In genomic region chr17:4990911-4991560, GRCm38 (mm10) we compare ENCODE assay signal across 16 mouse cellular contexts. TPM values are rescaled to one million over a fixed set of nuclear protein-coding genes. Genes with fewer than 3 reads are reported as not detected.
DNase-seq lines count a peak whose midpoint lies in the region; ATAC-seq and TF ChIP-seq lines count a peak whose summit lies in the region.
"Had no signal": no experiment of that assay in that cellular context is flagged by ENCODE, and none has a peak within 500 bp of the region (broad histone marks: within the 10 kb centered on the region; RNA-seq: fewer than 3 reads in every experiment).

No protein-coding gene starts in this region.

- ATAC-seq in forebrain, embryonic 11.5 days (replicated peaks; ENCODE audit: low FRiP score) = no peak
- no peak for ATAC-seq in hindbrain, embryonic 16.5 days
- no peak for ATAC-seq in midbrain, embryonic 14.5 days (ENCODE audit: low FRiP score, low TSS enrichment)
- no peak for ATAC-seq in erythroblast, adult 5-6 weeks (replicated peaks; ENCODE audit: low FRiP score, poor library complexity, severe bottlenecking)

- H3K4me3 ChIP-seq in forebrain, embryonic 11.5 days (ENCODE audit: low read depth, low read length) = no peak overlapping the region
- no peak overlapping the region for H3K4me3 ChIP-seq in hindbrain, embryonic 16.5 days (ENCODE audit: low read length)
- no peak overlapping the region for H3K4me3 ChIP-seq in midbrain, embryonic 14.5 days (replicated peaks; ENCODE audit: low read depth, low read length)
- no peak overlapping the region for H3K4me3 ChIP-seq in thymus, adult 2 months (ENCODE audit: control insufficient read depth, insufficient read depth, low read length)
- H3K4me3 ChIP-seq: heart, embryonic 15.5 days had no signal

- no peaks in the 10 kb centered on the region for H3K9me3 ChIP-seq in forebrain, embryonic 11.5 days (ENCODE audit: control insufficient read depth, low read length)
- H3K9me3 ChIP-seq in hindbrain, embryonic 16.5 days (ENCODE audit: control insufficient read depth, low read length) = no peaks in the 10 kb centered on the region
- H3K9me3 ChIP-seq in midbrain, embryonic 14.5 days (ENCODE audit: control insufficient read depth, low read length) = no peaks in the 10 kb centered on the region
- H3K9me3 ChIP-seq: G1E; heart, embryonic 15.5 days had no signal

- peaks cover 8% of the 10 kb centered on the region; the same call in 1 of the 2 replicates for H3K4me1 ChIP-seq in forebrain, embryonic 11.5 days (replicated peaks; ENCODE audit: control insufficient read depth, insufficient read depth, low read length)
- peaks cover 11% of the 10 kb centered on the region for H3K4me1 ChIP-seq in hindbrain, embryonic 16.5 days (ENCODE audit: control insufficient read depth, insufficient read depth, low read depth, low read length)
- peaks cover 15% of the 10 kb centered on the region for H3K4me1 ChIP-seq in midbrain, embryonic 14.5 days (ENCODE audit: control insufficient read depth, insufficient read depth, low read length)
- peaks cover 4% of the 10 kb centered on the region; the same call in 1 of the 2 replicates for H3K4me1 ChIP-seq in thymus, adult 2 months (replicated peaks; ENCODE audit: control insufficient read depth, insufficient read depth, low read length)

- H3K36me3 ChIP-seq in forebrain, embryonic 11.5 days (ENCODE audit: control insufficient read depth, insufficient read depth, low read length) = no peaks in the 10 kb centered on the region
- H3K36me3 ChIP-seq in hindbrain, embryonic 16.5 days (ENCODE audit: control insufficient read depth, insufficient read depth, low read length) = no peaks in the 10 kb centered on the region
- no peaks in the 10 kb centered on the region for H3K36me3 ChIP-seq in midbrain, embryonic 14.5 days (ENCODE audit: control insufficient read depth, insufficient read depth, low read length)
- H3K36me3 ChIP-seq in thymus, adult 2 months (ENCODE audit: control insufficient read depth, insufficient read depth, low read length) = no peaks in the 10 kb centered on the region
- H3K36me3 ChIP-seq: G1E; heart, embryonic 15.5 days had no signal

- H3K9ac ChIP-seq in forebrain, embryonic 11.5 days (ENCODE audit: low read length) = no peak overlapping the region
- 0 out of 2 replicates have a peak overlapping the region, but pooled peaks have one; percentile 17 for H3K9ac ChIP-seq in hindbrain, embryonic 16.5 days (ENCODE audit: low read depth, low read length)
- no peak overlapping the region for H3K9ac ChIP-seq in midbrain, embryonic 14.5 days (replicated peaks; ENCODE audit: low read length)
- H3K9ac ChIP-seq: heart, embryonic 15.5 days had no signal

- no peak for TF ChIP-seq POLR2A in thymus, adult 2 months (IDR thresholded peaks at IDR 0.05; ENCODE audit: control insufficient read depth, extremely low read depth, insufficient read depth, low read length, poor library complexity)

- peak overlapping the region; percentile 2; the same call in 1 of the 2 replicates for H3K4me2 ChIP-seq in forebrain, embryonic 11.5 days (ENCODE audit: low read depth, low read length, severe bottlenecking)
- H3K4me2 ChIP-seq in hindbrain, embryonic 16.5 days (ENCODE audit: low read length) = no peak overlapping the region
- peak overlapping the region; percentile 1 for H3K4me2 ChIP-seq in midbrain, embryonic 14.5 days (ENCODE audit: low read length)
- H3K4me2 ChIP-seq: heart, embryonic 15.5 days had no signal

- H3K27ac ChIP-seq in forebrain, embryonic 11.5 days (ENCODE audit: low read depth, low read length) = no peak overlapping the region
- H3K27ac ChIP-seq in hindbrain, embryonic 16.5 days (ENCODE audit: low read depth, low read length) = no peak overlapping the region
- H3K27ac ChIP-seq in midbrain, embryonic 14.5 days (replicated peaks; ENCODE audit: low read depth, low read length) = no peak overlapping the region
- no peak overlapping the region for H3K27ac ChIP-seq in thymus, adult 2 months (ENCODE audit: control insufficient read depth, insufficient read depth, low read length)
- H3K27ac ChIP-seq: heart, embryonic 15.5 days had no signal

- peak; percentile 78 for DNase-seq in Muller cell, postnatal 12 days (ENCODE audit: inconsistent ontology term)
- no peak for DNase-seq in forebrain, embryonic 11.5 days (ENCODE audit: low spot score)
- DNase-seq in midbrain, embryonic 14.5 days = peak; percentile 64
- DNase-seq in thymus, adult 2 months = no peak
- DNase-seq in spleen, postnatal 14 days (ENCODE audit: low spot score in 2 of 2) = no peak
- DNase-seq: adrenal gland, postnatal 10 days; cerebellum, adult 2 months; heart, adult 18-20 months; kidney, postnatal 14 days; layer of hippocampus, adult 9-11 months; lung, adult 18-20 months; lung, postnatal 36 days had no signal

- 18% methylated on average over 16 of the region's 16 CpGs for WGBS in forebrain, embryonic 11.5 days
- 32% methylated on average over 16 of the region's 16 CpGs for WGBS in hindbrain, embryonic 16.5 days
- WGBS in midbrain, embryonic 14.5 days = 7% methylated on average over 16 of the region's 16 CpGs
- 94% methylated on average over 16 of the region's 16 CpGs for WGBS in thymus, adult 2 months

- peaks cover 15% of the 10 kb centered on the region for H3K27me3 ChIP-seq in forebrain, embryonic 11.5 days (ENCODE audit: control insufficient read depth, insufficient read depth, low read length)
- H3K27me3 ChIP-seq in hindbrain, embryonic 16.5 days (replicated peaks; ENCODE audit: control insufficient read depth, insufficient read depth, low read length) = no peaks in the 10 kb centered on the region
- peaks cover 10% of the 10 kb centered on the region; the same call in 1 of the 2 replicates for H3K27me3 ChIP-seq in midbrain, embryonic 14.5 days (ENCODE audit: control insufficient read depth, insufficient read depth, low read length)
- no peaks in the 10 kb centered on the region for H3K27me3 ChIP-seq in thymus, adult 2 months (ENCODE audit: control insufficient read depth, insufficient read depth, low read length)
- H3K27me3 ChIP-seq: heart, embryonic 15.5 days had no signal

- TF ChIP-seq CTCF in thymus, adult 2 months (IDR thresholded peaks at IDR 0.05; ENCODE audit: borderline replicate concordance, control insufficient read depth, extremely low read depth, insufficient read depth, low read length, poor library complexity) = no peak

RNA-seq across cellular contexts. Expression of gene Arid1b, which starts 3.1 kb away (rescaled TPM):
- 15.5 and 16.3 TPM in 2 replicates for polyA plus RNA-seq in forebrain, embryonic 11.5 days (2014; fragmentation: Nextera tagmentation; extraction: Ambion mirVana)
- polyA plus RNA-seq in hindbrain, embryonic 16.5 days (2015; fragmentation: Nextera tagmentation; extraction: Ambion mirVana) = 9.6 and 12.5 TPM in 2 replicates
- 22.8 and 23.8 TPM in 2 replicates for polyA plus RNA-seq in midbrain, embryonic 14.5 days (2014; fragmentation: Nextera tagmentation; extraction: Ambion mirVana)
- 99.0 and 142 TPM in 2 replicates for polyA plus RNA-seq in thymus, adult 2 months (2012; rRNA removed)
- total RNA-seq in erythroblast, adult 5-6 weeks (2015; ENCODE audit: low replicate concordance) = 6.9 and 8.1 TPM in 2 replicates
- 5.0 and 6.1 TPM in 2 replicates for total RNA-seq in erythroblast, adult 5-6 weeks (2017; ENCODE audit: low replicate concordance)

Comparison
In these comparisons a context has a peak if more than half of its experiments do, and no peak if none do; other contexts are left out.
1. DNase-seq: peak in Muller cell, postnatal 12 days (single experiment) and midbrain, embryonic 14.5 days (single experiment); none in forebrain, embryonic 11.5 days (single experiment), thymus, adult 2 months (single experiment) and spleen, postnatal 14 days (0 of 2).